Mouse (Mus musculus) kidney, embryonic 15.5 days (tissue): ENCODE data around the gene Slc11a2. TPM values are rescaled to one million over a fixed set of nuclear protein-coding genes. Genes with fewer than 3 reads are reported as not detected.

Experiments
- polyA plus RNA-seq: library from polyadenylated mRNA; unstranded; fragments of >200 nt; fragmentation: Nextera tagmentation; extraction: Ambion mirVana; gene quantifications from 2 replicates; pipeline ENCODE4 v1.2.1, GENCODE M21; 2015

The Slc11a2 gene
- polyA plus RNA-seq, 1 experiment from 2014 or later = 28.2 TPM

Other genes starting within 250 kb of the Slc11a2 start
- 49.7 and 51.1 TPM in 2 replicates for gene Atf1, start 197.3 kb downstream of the Slc11a2 start, polyA plus RNA-seq
- not detected in 2 replicates for gene Tmprss12, start 144.2 kb downstream of the Slc11a2 start, polyA plus RNA-seq
- 13.2 and 18.4 TPM in 2 replicates for gene Mettl7a1, start 120.9 kb downstream of the Slc11a2 start, polyA plus RNA-seq
- 0.17 TPM in 1 of 2 replicates, not detected in the other for gene Mettl7a3, start 90.1 kb downstream of the Slc11a2 start, polyA plus RNA-seq
- 0.94 and 1.5 TPM in 2 replicates for gene Methig1, start 71.9 kb downstream of the Slc11a2 start, polyA plus RNA-seq
- 0.26 TPM in 1 of 2 replicates, not detected in the other for gene Mettl7a2, start 71.9 kb downstream of the Slc11a2 start, polyA plus RNA-seq
- 0.64 and 1.7 TPM in 2 replicates for gene Higd1c, start 60.5 kb downstream of the Slc11a2 start, polyA plus RNA-seq
- 0.15 and 0.25 TPM in 2 replicates for gene Gm5475, start 2.9 kb downstream of the Slc11a2 start, polyA plus RNA-seq
- 27.5 and 27.8 TPM in 2 replicates for gene Letmd1, start 44.0 kb upstream of the Slc11a2 start, polyA plus RNA-seq
- gene Csrnp2, start 70.4 kb upstream of the Slc11a2 start, polyA plus RNA-seq = 16.0 and 16.9 TPM in 2 replicates
- 38.1 and 38.2 TPM in 2 replicates for gene Tfcp2, start 126.9 kb upstream of the Slc11a2 start, polyA plus RNA-seq
- gene Pou6f1, start 174.9 kb upstream of the Slc11a2 start, polyA plus RNA-seq = 8.4 and 9.1 TPM in 2 replicates
- gene Dazap2, start 190.3 kb upstream of the Slc11a2 start, polyA plus RNA-seq = 237 and 241 TPM in 2 replicates
- gene Smagp, start 211.9 kb upstream of the Slc11a2 start, polyA plus RNA-seq = 30.0 and 33.1 TPM in 2 replicates
- 2.6 and 3.2 TPM in 2 replicates for gene Bin2, start 244.5 kb upstream of the Slc11a2 start, polyA plus RNA-seq